ENCODE assay signal across 10 mouse cellular contexts in genomic region chr4:138396711-138397110, GRCm38 (mm10). TPM values are rescaled to one million over a fixed set of nuclear protein-coding genes. Genes with fewer than 3 reads are reported as not detected.
A peak's percentile ranks its signal among the peaks of the same experiment; 100 is the strongest.
DNase-seq lines count a peak whose midpoint lies in the region; ATAC-seq and TF ChIP-seq lines count a peak whose summit lies in the region.
"Had no signal": no experiment of that assay in that cellular context is flagged by ENCODE, and none has a peak within 500 bp of the region (broad histone marks: within the 10 kb centered on the region; RNA-seq: fewer than 3 reads in every experiment).

No protein-coding gene starts in this region.

- H3K9ac ChIP-seq in lung, postnatal 0 days (replicated peaks; ENCODE audit: low read depth) = no peak overlapping the region
- no peak overlapping the region for H3K9ac ChIP-seq in stomach, embryonic 16.5 days (ENCODE audit: low read length)

- H3K9me3 ChIP-seq in lung, postnatal 0 days (ENCODE audit: low read length) = no peaks in the 10 kb centered on the region
- H3K9me3 ChIP-seq in limb, embryonic 10.5 days (replicated peaks) = no peaks in the 10 kb centered on the region
- H3K9me3 ChIP-seq in stomach, embryonic 16.5 days (replicated peaks; ENCODE audit: control insufficient read depth, low read length) = no peaks in the 10 kb centered on the region

- peak; percentile 13 for ATAC-seq in frontal cortex, adult (ENCODE audit: low TSS enrichment)
- ATAC-seq in lung, postnatal 0 days = no peak
- no peak for ATAC-seq in stomach, embryonic 16.5 days (ENCODE audit: insufficient read depth, low FRiP score)
- ATAC-seq in activated CD4-positive, CD25-positive, alpha-beta regulatory T cell, adult 4 months = no peak

- no peak overlapping the region for H3K4me2 ChIP-seq in lung, postnatal 0 days (replicated peaks; ENCODE audit: low read depth, low read length)
- peak overlapping the region; percentile 58 for H3K4me2 ChIP-seq in stomach, embryonic 16.5 days (ENCODE audit: low read depth, low read length)

- H3K4me3 ChIP-seq in lung, postnatal 0 days (ENCODE audit: low read depth, low read length) = 0 out of 2 replicates have a peak overlapping the region, but pooled peaks have one; percentile 20
- H3K4me3 ChIP-seq in limb, embryonic 10.5 days = peak overlapping the region; percentile 55; the same call in 1 of the 2 replicates
- H3K4me3 ChIP-seq in stomach, embryonic 16.5 days (replicated peaks; ENCODE audit: low read length) = peak overlapping the region; percentile 38

- DNase-seq in frontal cortex, postnatal 36 days (ENCODE audit: low spot score in 2 of 2) = no peak
- no peak for DNase-seq in lung, postnatal 0 days (ENCODE audit: low spot score)
- DNase-seq in lung, postnatal 36 days = no peak
- DNase-seq in limb, embryonic 10.5 days (ENCODE audit: low spot score) = no peak
- no peak for DNase-seq in retina, embryonic 14.5 days (ENCODE audit: low spot score)

- TF ChIP-seq EP300 in lung, postnatal 0 days (IDR thresholded peaks at IDR 0.05) = no peak

- H3K27ac ChIP-seq in lung, postnatal 0 days (ENCODE audit: low read length) = no peak overlapping the region
- H3K27ac ChIP-seq in limb, embryonic 10.5 days = no peak overlapping the region
- H3K27ac ChIP-seq in stomach, embryonic 16.5 days (ENCODE audit: low read length) = no peak overlapping the region

- no peaks in the 10 kb centered on the region for H3K36me3 ChIP-seq in lung, postnatal 0 days (ENCODE audit: insufficient read depth, low read length)
- no peaks in the 10 kb centered on the region for H3K36me3 ChIP-seq in limb, embryonic 10.5 days
- H3K36me3 ChIP-seq in stomach, embryonic 16.5 days (ENCODE audit: control insufficient read depth, insufficient read depth, low read length) = no peaks in the 10 kb centered on the region

- no peak for TF ChIP-seq CTCF in lung, postnatal 0 days (IDR thresholded peaks at IDR 0.05)

- 0 out of 2 replicates have a peak, but pooled peaks cover 4% of the 10 kb centered on the region for H3K4me1 ChIP-seq in lung, postnatal 0 days (ENCODE audit: insufficient read depth, low read depth, low read length)
- H3K4me1 ChIP-seq in limb, embryonic 10.5 days = peaks cover 22% of the 10 kb centered on the region
- H3K4me1 ChIP-seq in stomach, embryonic 16.5 days (ENCODE audit: control insufficient read depth, insufficient read depth, low read length) = peaks cover 18% of the 10 kb centered on the region; the same call in 1 of the 2 replicates

- 10% methylated on average over 8 of the region's 8 CpGs for WGBS in lung, postnatal 0 days
- 6% methylated on average over 8 of the region's 8 CpGs for WGBS in limb, embryonic 10.5 days
- 11% methylated on average over 8 of the region's 8 CpGs for WGBS in stomach, embryonic 16.5 days

- H3K27me3 ChIP-seq in lung, postnatal 0 days (replicated peaks; ENCODE audit: insufficient read depth, low read length) = peaks cover 49% of the 10 kb centered on the region
- peaks cover 91% of the 10 kb centered on the region for H3K27me3 ChIP-seq in limb, embryonic 10.5 days (ENCODE audit: low read depth, poor library complexity, severe bottlenecking)
- peaks cover 69% of the 10 kb centered on the region for H3K27me3 ChIP-seq in stomach, embryonic 16.5 days (ENCODE audit: control insufficient read depth, insufficient read depth, low read length)

RNA-seq across cellular contexts. Expression of gene Fam43b, which starts 0.4 kb away (rescaled TPM):
- 0.05 TPM in 1 of 2 replicates, not detected in the other for polyA plus RNA-seq in lung, postnatal 0 days (2015; fragmentation: Nextera tagmentation; extraction: Ambion mirVana)
- polyA plus RNA-seq in limb, embryonic 10.5 days (2016; fragmentation: Nextera tagmentation; extraction: Ambion mirVana) = not detected in 2 replicates
- not detected in 2 replicates for polyA plus RNA-seq in stomach, embryonic 16.5 days (2015; fragmentation: Nextera tagmentation; extraction: Ambion mirVana)
- not detected for polyA plus RNA-seq in activated CD4-positive, CD25-positive, alpha-beta regulatory T cell, adult 4 months (2017; shearing (Covaris generic))
- polyA plus RNA-seq: C2C12; testis, adult 2 months had no signal

RNA-seq across cellular contexts. Expression of gene Cda, which starts 28.9 kb away (rescaled TPM):
- polyA plus RNA-seq in lung, postnatal 0 days (2015; fragmentation: Nextera tagmentation; extraction: Ambion mirVana) = 15.6 and 16.0 TPM in 2 replicates
- 4.1 and 4.9 TPM in 2 replicates for polyA plus RNA-seq in limb, embryonic 10.5 days (2016; fragmentation: Nextera tagmentation; extraction: Ambion mirVana)
- 12.6 and 14.9 TPM in 2 replicates for polyA plus RNA-seq in stomach, embryonic 16.5 days (2015; fragmentation: Nextera tagmentation; extraction: Ambion mirVana)
- polyA plus RNA-seq in activated CD4-positive, CD25-positive, alpha-beta regulatory T cell, adult 4 months (2017; shearing (Covaris generic)) = not detected

RNA-seq across cellular contexts. Expression of gene Mul1, which starts 37.8 kb away (rescaled TPM):
- 12.3 and 13.1 TPM in 2 replicates for polyA plus RNA-seq in lung, postnatal 0 days (2015; fragmentation: Nextera tagmentation; extraction: Ambion mirVana)
- 20.7 and 21.9 TPM in 2 replicates for polyA plus RNA-seq in limb, embryonic 10.5 days (2016; fragmentation: Nextera tagmentation; extraction: Ambion mirVana)
- 18.6 and 22.2 TPM in 2 replicates for polyA plus RNA-seq in stomach, embryonic 16.5 days (2015; fragmentation: Nextera tagmentation; extraction: Ambion mirVana)
- 10 to 100 TPM; 12.9 to 14.0 TPM for polyA plus RNA-seq in activated CD4-positive, CD25-positive, alpha-beta regulatory T cell, adult 4 months (2017; shearing (Covaris generic))

RNA-seq across cellular contexts. Expression of gene Camk2n1, which starts 57.4 kb away (rescaled TPM):
- polyA plus RNA-seq in lung, postnatal 0 days (2015; fragmentation: Nextera tagmentation; extraction: Ambion mirVana) = 10.9 and 12.7 TPM in 2 replicates
- polyA plus RNA-seq in limb, embryonic 10.5 days (2016; fragmentation: Nextera tagmentation; extraction: Ambion mirVana) = 0.55 and 0.60 TPM in 2 replicates
- polyA plus RNA-seq in stomach, embryonic 16.5 days (2015; fragmentation: Nextera tagmentation; extraction: Ambion mirVana) = 2.8 and 3.2 TPM in 2 replicates
- polyA plus RNA-seq in activated CD4-positive, CD25-positive, alpha-beta regulatory T cell, adult 4 months (2017; shearing (Covaris generic)) = under 1 TPM; 0.38 to 0.80 TPM
